Mouse (Mus musculus) bone marrow macrophage, adult 2 months (primary cell): ENCODE results near the gene Oas1d.

Experiments
- CTCF ChIP-seq: IDR thresholded peaks from 2 replicates; pipeline ENCODE4 v1.5.1; 2012; ENCODE audit warnings: low read depth, mild to moderate bottlenecking, low read length, moderate library complexity
- POLR2A ChIP-seq: IDR thresholded peaks from 2 replicates; pipeline ENCODE4 v1.6.1; 2012; ENCODE audit warnings: mild to moderate bottlenecking, low read depth, low read length, borderline replicate concordance

- no peak for TF ChIP-seq POLR2A
- TF ChIP-seq CTCF: no peak
These were observed 23.3 kb upstream of the Oas1d start for GRCm38 (mm10) chr5:120890991-120891390.
